Mouse (Mus musculus) spleen, adult 12 weeks (tissue): Measurements from ENCODE around the gene Pcsk4.
"Not testable (repeated sequence)": the region's sequence is repeated elsewhere in the genome, so short reads cannot be mapped to it uniquely, and the experiment has no call there.

Experiments
- DNase-seq: peaks from one replicate; pipeline ENCODE4 v3.0.0; 2022; ENCODE audit warnings: low spot score

Pcsk4 gene

DNA sequence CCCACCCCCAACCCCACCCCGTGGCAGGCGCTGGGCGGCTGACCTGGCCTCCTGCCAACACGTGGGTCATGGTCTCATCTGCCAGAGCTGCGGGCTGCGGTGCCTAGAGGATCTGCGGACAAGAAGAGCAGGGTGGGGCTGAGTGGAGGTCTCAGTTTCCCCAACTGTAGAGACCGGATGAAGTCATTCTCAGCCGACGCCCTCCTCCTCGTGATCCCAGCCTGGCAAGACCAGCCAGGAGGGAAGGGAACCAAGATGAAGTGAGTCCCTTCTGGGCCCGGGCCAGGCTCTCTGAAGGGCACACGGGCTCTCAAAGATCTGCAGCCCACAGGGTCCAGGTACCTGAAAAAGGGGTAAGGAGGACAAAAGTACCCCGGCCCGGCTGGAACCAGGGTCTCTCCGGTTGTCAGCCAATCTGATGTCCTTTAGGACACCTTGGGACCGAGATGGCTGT is 18.2 kb upstream of the Pcsk4 start:
- no peak for DNase-seq

DNA sequence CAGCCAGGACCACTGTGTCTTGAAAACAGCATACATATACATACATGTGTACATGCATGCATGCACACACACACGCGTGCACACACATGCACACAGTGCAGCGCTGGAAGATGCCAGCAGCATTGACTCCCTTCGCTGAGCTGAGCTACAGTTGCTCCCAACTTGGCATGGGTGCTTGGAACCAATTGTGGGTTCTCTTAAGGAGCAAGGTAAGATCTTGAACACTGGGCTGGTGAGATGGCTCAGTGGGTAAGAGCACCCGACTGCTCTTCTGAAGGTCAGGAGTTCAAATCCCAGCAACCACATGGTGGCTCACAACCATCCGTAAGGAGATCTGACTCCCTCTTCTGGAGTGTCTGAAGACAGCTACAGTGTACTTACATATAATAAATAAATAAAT is 16.6 kb upstream of the Pcsk4 start:
- DNase-seq, result not testable (repeated sequence)

DNA sequence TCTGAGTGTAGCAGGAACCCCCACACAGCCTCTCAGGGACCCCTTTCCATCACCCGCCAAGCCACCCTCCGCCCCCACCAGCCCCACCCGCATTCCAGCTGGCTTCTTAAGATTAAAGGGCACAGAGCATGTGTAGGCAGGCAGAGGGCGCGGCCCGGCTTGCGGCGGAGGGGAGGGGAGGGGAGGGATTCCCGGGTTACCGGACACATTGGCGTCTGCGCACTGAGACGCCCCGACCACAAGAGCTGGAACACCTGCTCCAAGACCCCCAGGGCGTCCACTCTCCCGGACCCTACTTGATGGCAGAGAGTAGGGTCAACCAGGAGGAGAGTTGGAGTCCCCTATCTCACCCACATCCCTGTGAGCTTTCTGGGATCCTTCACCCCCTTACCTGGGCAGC is 15.8 kb upstream of the Pcsk4 start:
- no peak for DNase-seq

DNA sequence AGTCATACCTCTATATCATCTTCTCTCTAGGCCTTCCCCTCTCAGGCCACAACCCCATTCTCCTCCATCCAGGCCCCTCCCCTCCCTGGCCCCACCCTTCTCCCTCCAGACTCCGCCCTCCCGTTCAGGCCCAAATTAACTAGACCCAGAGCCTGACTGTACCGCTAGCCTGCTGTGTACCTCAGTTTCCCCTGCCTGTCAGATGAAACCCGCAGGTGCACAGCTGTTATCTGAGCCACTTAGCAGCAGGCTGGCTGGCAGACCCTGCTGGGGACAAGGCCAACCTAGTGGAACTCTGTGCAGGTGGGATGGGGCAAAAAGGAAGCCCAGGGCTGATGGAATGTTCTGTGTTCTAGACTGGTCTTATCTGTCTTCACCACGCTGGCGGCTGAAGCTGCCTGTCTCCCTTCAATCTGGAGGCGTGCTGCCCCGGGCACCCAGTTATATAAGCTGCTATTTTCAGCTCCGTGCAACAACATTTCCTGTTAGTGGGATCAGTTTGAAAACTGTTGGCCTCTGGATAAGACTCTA is 14.9 kb upstream of the Pcsk4 start:
- peak; percentile 79 for DNase-seq

DNA sequence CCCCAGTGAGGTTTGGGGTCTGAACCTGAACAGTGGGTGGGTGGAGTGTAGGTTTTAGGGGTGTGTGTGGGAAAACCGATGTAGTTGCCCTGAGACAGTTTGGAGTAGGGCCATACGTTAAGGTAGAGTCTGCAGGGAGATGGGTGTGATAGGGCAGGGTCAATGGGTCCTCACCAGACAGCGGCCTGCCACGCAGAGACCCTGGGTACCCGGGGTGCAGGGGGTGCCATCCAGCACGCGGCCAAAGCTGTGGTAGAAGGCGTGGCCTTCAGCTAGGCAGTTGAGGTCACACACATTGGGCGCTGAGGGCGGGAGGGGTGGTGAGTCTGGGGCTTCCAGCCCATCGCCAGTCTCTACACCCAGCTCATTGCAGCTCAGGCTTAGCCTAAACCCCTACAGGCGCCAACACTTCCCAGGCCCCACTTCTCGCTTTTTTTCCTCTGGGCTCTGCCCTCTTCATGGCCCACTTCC is 14.2 kb upstream of the Pcsk4 start:
- no peak for DNase-seq

DNA sequence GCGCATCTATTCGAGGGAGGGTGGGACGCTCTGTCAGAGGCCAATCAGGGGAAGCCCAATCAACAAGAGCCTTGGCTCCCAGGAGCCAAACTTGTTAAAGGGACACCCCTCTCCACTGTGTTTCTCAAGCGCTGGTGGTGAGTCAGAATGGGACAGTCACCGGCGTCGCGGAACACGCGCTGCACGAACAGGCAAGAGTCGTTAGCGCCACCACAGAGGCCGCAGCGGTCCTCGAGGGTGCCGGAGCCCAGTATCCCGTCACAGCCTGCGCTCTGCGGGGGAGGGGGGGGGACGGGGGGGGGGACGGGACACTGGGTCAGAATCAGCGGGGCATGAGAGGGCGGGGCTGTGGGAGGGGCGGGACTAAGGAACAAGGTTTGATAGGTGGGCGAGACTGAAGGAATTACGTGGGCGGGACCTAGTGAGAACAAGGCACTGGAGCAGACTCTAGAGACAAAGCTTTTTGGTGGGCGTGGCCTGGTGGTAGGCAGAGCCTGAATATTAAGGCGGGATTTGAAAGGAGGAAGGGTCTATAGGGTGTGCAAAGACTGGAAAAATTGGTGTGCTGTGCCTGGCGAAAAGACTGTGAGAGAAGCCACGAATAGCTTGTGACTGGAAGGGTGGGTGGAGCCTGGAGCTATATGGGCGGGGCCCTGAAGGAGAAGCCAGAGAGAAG is 13.6 kb upstream of the Pcsk4 start:
- peak; percentile 60 for DNase-seq

DNA sequence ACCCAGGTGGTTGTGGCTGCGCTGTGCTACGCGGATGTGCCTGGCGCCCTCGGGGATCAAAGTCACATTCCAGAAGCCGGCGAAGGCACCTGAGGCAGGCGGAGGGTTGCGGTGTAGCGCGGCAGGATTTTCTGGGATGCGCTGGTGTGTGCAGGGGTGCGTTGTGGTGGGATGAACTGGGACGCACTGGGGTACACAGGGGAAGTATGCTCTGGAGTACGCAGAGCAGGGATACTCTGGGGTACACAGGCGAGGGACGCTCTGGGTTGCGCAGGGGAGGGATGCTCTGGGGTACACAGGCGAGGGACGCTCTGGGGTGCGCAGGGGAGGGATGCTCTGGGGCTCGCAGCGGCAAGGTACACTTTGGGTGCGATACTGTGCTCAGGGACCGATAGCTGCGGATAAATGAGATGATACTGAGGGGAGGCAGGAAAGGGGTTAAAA is 13.0 kb upstream of the Pcsk4 start:
- no peak for DNase-seq

DNA sequence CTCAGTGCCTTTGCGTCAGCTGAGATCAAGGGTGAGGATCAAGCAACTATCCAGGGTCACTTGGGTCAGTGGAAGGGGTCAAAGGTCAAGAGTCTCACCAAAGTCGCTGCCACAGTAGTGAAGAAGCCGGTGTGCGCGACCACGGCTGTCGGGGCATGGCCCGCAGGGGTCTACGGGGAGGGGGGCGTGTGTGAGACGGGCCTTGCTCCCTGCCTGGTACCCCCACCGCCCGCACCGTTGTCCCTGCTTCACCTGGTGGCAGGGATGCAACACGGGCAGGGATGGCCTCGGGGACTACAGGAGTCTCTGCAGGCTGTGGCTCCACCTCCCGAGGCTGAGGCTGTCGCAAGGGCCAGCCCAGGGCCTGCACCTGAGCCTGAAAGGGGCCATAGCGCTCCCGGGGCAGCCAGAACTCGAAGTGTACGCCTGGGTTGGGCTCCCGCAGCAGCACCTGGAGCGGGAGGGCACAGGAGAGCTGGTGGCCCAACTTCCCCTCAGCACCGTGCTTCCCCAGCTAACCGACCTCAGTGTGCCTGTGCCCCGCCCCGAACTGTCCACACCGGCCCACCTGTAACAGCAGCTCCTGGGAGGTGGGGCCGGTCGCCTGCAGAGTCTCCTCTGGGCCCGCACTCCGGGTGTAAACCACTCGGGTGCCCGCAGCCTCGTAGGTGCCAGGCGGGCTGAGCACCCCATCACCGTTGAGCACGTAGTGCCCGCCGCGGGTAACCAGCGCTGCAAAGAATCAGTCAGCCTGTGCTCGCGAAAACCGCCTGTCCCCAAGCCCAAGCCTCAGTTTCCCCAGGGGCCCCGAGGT is 12.4 kb upstream of the Pcsk4 start:
- no peak for DNase-seq

DNA sequence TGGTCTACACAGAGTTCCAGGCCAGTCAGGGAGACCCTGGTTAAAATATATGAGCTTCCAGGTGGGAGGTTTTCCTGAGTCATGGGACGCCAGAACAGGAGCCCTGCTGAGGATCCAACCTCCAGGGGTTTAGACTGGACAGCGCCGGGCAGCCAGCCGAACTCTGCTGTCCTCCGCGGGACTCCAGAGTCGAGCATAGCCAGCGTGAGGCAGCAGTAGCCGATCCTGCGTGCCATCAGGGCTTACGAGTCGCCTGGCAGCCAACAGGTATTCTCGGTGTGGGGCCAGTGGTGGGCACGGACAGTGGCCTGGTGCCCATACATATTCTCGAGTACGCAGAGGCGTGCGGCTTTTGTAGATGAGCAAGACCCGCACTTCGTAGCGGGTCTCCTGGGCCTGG is 11.7 kb upstream of the Pcsk4 start:
- DNase-seq, result no peak

DNA sequence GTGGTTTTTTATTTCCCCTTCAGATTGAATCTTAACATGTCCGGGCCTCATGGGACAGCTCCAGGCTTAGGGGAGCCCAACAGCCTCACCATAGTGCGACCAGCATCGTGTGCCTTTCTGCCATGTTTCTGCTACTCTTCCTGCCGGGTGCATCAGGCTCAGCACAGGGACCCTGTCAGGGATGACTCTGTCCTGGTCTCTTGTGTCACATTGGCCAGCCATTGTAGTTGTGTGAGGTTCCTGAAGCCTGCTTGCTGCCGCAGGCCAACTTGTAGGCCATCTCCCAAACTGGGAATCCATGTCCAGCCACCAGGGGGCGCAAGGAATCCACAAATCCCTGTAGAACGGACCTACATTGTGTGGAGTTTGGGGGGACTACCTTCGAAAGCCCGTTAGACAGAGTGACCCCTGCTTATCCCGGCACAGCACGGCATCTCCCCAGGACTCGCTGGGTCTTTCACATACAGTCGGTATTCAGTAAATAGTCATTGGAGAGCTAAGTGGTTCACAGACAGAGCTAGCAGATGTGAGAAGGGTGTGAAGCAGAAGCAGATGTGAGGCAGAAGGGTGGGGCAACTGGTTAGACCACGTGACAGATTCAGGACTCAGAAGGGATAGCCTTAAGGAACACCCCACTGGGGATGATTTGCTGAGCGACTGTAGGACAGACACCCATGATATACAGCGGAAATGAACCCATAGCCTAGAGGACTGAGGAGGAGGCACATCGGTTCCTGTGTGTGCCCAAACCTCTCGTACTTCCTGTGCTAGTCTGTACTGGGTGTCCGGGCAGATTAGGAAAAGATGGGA is 10.8 kb upstream of the Pcsk4 start:
- peak; percentile 85 for DNase-seq

DNA sequence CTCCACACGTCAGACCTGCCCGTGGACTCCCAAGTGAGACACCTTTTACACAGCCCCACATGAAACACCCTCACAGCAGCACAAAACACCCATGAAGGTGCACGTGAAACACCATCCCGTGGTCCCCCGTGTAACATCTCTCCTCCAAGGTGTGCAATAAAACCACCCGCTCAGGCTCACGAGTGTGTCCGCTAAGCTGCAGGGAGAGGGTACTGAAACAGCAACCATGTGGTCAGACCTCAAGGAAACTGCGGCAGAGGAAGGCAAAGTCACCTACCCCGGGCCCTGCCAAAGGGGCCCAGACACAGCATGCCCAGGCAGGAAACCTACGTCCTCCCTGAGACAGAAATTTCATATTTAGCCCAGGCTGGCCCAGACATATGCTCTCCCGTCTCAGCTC is 7.0 kb upstream of the Pcsk4 start:
- DNase-seq, result no peak

DNA sequence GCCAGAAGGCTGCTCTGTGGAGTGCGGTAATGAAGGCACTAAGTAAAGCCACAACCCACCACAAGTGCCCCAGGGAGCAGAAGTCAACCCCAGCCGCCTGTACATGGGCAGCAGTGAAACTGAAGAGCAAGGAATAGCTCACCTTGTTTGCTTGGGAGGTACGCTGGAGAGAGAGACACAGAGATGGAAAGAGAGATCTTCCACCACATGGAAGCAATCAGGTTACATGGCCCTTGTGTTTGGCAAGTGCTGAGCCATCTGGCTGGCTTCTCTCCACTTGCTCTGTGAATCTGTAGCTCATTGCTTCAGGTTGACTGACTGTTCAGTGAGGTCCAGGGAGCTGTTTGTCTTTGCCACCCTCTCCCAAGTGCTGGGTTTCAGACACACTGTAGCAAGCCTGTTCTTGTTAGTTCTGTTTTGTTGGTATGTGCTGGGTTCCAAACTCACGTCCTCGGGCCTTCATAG is 3.3 kb upstream of the Pcsk4 start:
- DNase-seq, result no peak

DNA sequence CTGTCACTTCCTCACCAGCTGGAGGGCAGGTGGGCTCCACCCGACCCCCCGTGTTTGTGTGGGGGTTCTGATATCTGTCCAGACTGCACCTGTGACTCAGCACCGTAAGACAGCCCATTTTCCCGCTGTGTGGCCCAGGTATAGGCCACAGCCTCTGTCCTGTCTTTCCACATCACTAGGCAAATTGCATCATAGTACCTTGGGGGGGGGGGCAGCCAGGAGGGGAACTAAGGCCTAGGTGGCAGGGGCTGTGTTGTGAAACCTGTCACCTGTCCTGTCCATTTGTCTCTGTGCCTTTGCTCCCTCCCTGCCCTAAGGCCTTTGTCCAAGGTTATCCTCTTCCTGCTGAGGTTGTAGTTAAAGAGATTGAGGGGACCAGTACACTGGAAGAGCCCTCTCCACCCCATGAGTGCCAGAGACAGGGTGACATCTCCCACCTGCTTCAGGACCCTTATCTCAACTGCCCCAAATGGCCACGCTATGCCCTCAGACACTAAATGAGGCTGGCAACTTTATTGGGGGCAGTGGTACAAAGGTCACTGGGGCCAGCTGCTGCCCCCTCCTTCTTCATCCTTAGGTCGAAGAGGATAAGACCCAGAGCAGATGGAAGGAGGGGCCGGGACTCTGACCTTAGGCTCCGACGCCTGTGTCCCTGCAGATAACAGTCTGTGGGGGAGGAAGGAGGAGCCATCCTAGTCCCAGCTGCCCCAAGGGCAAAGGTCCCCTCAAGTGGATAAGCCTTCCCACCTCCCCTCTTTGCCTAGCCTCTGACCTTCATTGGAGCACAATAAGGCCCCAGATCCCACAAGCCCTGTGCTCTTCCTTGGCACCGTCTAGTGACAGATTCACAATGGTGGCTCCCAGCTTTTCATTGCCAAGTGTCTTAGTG is 2.6 kb upstream of the Pcsk4 start:
- DNase-seq, result no peak

DNA sequence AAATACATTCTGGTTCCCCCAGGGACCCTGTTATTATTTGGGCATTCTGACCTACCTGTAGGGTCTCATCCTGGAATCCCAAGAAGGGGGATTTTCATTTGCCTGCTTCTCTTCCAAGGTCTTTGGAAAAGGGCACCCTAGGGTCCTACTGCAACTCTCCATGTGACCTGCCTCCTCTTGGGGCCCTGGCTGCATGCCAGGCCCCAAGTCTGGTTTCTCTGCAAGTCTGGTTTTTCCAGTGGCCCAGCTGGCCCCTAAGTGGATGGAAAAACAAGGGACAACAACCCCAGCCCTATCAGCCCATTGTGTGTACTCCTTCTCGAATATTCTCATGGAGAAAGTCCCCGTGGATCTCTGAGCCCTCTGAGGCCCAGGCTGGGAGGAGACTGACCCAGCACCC is 1.6 kb upstream of the Pcsk4 start:
- no peak for DNase-seq

DNA sequence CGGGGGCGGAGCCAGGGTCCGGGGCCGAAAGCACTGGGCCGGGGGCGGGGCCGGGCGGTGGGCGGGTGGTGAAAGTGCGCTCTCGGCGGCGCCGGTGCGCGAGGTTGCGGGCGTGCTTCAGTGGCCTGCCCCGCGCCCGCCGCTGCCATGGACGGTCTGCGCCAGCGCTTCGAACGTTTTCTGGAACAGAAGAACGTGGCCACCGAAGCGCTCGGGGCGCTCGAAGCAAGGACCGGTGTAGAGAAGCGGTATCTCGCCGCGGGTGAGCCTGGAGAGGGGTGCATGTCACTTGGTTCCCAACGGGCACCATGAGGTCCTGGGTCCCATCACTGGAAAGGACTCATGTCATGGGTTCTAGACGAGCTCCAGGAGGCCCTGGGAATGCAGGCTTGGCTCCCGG is 786 bp upstream of the Pcsk4 start:
- no peak for DNase-seq

DNA sequence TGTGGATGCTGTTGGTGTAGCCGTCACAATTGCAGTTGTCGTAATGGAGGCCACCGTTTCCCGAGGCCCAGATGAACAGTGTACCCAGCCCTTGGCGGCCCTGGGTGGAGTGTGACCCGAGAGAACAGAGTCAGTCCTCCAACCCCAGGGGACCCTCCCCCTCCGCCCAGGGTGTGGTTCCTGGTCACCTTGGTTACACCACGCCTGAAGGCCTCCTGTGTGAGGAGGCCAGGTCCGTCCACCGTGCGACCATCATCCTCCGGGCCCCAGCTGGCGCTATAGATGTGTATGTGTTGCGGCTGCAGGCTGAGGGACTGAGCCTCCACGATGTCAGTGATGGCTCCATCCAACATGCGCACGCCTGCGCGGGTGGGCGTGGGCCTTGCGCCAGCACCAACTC is 4.3 kb downstream of the Pcsk4 start:
- no peak for DNase-seq

DNA sequence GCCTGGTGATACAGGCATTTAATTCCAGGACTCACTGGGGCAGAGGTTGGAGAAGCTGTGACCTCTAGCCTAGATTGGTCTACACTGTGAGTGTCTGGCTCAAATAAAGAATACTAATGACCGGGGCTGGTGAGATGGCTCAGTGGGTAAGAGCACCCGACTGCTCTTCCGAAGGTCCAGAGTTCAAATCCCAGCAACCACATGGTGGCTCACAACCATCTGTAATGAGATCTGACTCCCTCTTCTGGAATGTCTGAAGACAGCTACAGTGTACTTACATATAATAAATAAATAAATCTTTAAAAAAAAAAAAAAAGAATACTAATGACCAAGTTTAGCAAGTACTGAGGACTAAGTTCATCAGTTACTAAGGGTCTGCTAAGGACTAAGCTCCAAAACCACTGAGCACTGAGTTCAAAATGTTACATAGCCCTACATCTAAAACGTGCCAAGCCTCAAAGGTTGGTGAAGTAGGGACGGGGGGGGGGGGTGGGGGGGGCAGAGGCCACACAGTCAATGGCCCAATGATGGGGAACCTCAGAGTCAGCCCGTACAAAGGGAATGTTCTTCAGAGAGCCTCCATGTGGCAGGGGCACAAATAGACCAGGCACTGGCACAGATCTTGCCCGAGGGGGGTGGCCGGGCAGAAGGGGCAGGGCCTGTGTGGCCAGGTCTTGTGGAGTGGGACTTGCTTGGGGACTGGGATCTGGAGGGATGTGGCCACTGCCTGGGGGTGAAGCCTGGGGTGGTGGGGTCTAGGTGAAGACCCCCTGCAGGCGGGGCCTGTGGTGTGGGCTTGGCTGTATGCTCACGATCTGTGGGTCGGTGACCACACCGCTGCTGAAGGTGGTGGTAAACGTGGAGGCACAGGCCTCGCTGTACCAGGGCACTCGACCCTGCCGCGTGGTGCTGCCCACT is 4.9 kb downstream of the Pcsk4 start:
- DNase-seq, result no peak

DNA sequence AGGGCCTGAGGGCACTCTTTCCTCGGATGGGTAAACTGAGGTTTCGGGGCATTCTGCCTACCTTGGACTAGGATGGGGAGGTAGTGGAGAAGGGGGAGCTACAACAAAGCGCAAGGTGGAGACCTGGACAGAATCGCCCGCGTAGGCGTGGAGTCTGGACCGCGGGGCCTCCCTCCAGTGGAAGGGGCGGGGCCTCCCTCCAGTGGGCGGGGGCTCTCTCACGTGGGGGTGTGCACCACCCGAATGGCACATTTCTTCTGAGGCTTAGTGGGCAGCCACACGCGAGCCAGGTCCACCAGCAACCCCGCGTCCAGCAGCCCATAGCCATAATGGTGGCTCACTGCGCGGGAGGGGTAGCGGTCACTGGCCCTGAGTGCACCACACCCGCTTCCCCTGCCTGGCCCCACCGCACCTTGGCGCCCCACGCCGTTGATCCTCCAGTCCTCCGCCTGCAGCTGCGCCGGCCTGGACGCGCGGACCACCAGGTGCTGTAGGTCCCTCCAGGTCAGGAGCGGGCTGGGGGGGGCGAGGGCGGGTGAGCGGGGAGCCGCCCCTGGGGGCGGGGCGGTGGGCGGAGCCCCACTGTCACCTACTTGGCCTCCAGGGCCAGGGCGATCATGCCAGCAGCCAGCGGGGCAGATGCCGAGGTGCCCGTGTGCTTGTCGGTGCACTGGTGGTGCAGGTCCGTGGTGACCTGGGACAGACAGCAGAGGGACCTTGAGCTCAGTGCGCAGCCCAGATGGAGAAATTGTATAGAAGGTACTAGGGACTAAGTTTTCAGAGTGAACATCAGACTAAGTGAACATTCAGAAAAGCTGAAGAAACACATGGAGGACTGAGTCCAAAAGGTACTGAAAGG is 5.8 kb downstream of the Pcsk4 start:
- DNase-seq, result peak; percentile 72

DNA sequence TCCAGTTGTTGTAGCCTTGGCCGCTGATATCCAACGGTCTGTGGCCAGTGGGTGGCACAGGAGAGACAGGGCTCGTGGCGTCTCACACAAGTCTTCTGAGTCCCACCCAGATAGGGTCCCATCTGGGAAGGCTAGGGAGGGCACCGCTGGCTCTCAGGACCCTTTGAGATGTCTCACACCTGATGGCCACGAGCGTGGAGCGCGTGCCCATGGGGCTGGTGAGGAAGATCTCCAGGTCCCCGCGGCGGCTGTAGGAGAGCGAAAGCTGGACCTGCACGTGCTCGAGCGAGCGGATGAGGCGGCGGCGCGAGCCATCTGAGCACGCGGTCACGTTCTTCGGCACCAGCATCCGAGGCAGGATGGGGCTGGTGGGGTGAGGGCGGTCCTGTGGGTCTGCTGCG is 6.5 kb downstream of the Pcsk4 start:
- DNase-seq, result no peak
